Mouse (Mus musculus): ENCODE results near the gene Uxs1.

Gene Uxs1

DNA sequence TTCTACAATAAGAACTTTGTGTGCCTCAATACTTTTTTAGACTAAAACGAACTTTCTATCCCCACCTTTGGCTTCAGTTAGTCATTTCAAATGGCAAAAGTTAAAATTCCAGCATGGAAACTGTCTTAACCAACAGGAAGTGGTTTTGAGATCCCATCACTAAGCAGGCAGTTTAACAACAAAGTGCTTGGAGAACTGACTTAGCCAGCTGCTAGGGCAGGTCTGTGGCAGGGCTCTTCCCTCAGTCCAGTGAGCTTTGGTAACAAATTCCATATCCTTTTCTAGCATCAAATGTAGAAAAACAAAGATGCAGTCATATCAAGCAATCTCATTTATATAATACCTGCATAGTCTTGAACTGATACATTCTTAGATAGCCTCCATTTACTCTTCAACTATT lies 105.1 kb downstream of the Uxs1 start:
- DNase-seq (ENCODE audit: low read depth, low spot score): no peak

- no peak for DNase-seq (ENCODE audit: low read depth, low spot score)
Measured at GRCm38 (mm10) chr1:43718793-43719192, 108.8 kb downstream of the Uxs1 start.

DNA sequence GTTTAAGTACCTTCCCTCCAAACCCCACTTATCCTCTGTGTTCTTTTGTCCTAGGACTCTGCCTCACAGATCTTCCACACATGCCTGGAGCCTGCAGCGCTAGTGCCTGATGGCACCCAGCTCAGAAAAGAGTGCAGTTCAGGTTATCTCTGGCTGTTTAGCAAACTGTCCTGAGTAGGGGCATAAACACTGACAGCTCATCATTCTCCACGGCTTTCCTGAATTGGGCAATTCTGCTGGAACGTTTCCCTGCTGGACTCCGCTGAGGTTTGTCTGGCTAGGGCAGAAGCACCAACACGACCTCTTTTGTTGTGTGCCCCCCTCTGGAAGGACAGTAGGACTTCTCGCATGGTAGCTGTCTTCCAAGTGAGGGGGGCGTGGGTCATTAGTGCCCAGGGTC lies 109.6 kb downstream of the Uxs1 start:
- no peak for DNase-seq (ENCODE audit: low read depth, low spot score)

DNA sequence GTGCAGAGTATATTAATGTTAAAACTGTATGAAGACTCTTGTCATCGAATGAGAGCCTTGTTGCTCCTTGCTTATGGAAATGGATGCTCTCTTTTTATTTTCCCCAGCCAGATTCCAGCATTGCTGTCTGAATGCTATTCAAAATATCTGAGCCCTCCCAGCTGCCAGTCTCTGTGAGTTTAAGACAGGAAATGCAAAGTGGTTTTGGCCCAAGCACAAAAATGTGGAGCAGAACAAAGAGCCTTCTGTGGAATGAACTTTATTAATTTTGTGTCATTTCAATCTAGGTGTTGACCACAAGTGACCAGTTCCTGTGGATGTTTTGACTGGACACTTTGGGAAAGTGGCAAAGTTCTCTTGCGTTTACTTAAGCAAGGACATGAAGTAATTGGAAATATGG lies 112.8 kb downstream of the Uxs1 start:
- no peak for DNase-seq (ENCODE audit: low read depth, low spot score)

DNA sequence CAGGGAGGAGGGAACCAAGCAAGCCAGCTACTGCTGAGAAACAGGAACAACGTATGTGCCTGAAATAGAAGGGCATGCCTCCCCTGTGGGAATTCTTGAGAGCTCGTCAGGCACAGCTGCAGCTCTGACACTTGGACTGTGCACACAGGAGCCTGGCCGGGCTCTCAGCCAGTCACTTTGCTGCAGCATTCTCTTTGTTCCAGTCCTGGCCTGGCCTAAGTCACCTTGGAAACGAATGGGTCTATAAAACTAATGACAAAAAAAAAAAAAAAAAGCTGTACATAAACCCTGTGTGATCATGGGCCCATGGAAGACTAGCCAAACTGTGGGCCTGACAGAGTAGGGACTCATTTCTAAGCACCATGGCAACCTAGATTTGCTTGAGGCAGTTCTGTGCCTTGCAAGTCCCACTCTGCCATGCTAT lies 129.0 kb downstream of the Uxs1 start:
- no peak for DNase-seq (ENCODE audit: low read depth, low spot score)

All from CD4-positive, CD25-positive, alpha-beta regulatory T cell, adult 2 months (primary cell).